Mouse (Mus musculus): Measurements from ENCODE around the gene Pde1b.

DNA sequence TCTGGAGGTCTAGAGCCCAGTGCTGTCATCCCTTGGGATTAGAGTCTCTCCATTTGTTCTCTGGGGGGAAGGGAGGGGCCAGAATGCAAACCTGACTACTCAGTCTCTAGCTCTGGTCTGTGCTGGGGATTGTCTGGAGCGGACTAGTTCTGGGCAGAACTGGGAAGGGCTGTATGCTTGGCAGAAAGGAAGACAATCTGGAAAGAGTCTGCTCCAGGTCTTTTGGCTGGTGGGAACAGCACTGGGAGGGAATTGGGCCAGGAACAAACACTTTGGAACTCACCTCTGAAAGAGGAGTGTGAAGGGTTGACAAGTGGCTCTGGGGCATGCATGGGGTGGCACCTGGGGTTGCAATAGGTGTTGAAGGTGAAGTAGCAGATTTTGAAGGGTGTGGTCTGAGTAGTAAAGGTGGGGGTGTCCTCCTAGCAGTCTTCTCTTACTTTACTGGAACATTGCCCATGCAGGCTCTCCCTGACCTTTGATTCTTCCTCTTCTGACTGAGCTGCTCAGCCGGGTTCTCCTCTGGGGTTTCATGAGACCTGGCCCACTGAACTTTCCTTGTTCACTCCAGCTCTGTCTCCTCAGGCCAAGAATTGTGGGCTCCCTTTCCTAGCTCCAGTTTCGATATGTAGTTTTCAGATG lies 19.7 kb downstream of the Pde1b start:
- TF ChIP-seq POLR2A (IDR thresholded peaks at IDR 0.05; ENCODE audit: insufficient read depth, low read depth, low read length) (no peak), CTCF (IDR thresholded peaks at IDR 0.05; ENCODE audit: insufficient read depth, low read depth, low read length) (no peak)

Measured in olfactory bulb, adult 2 months (tissue).